Mouse (Mus musculus): Measurements from ENCODE around the gene Ablim1. TPM values are rescaled to one million over a fixed set of nuclear protein-coding genes. Genes with fewer than 3 reads are reported as not detected.
A peak's percentile ranks its signal among the peaks of the same experiment; 100 is the strongest.

The Ablim1 gene
- total RNA-seq, 2 experiments from 2014 or later: 28.9 to 50.3 TPM

DNA sequence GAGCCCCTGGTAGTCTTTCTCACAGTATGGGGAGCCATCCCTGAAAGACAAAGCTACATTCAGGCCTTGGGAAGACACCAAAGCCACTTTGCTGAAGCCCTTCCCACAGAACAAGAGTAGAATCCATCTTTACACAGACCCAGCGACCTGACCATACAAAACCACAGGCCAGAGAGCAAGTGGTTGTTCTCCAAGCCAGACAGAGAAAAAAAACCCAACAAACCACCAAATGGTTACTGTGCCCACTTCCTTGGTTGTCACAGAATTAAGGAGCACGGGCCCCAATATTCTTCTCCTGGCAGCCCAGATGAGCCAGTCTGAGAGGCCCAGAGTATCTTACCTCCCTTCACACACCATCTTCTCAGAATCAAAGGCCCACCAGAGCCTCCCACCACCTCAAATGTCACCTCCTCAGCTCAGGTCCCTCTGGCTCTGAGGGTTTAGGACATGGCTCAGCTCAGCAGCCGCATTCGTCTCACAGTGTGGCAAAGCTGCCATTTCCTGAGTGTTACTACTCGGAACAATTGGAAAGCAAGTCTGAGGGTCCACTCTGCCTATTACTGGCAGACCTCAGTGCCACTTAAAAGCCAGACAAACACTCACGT lies 181.7 kb downstream of the Ablim1 start:
- DNase-seq (ENCODE audit: low spot score in 2 of 2): no peak

DNA sequence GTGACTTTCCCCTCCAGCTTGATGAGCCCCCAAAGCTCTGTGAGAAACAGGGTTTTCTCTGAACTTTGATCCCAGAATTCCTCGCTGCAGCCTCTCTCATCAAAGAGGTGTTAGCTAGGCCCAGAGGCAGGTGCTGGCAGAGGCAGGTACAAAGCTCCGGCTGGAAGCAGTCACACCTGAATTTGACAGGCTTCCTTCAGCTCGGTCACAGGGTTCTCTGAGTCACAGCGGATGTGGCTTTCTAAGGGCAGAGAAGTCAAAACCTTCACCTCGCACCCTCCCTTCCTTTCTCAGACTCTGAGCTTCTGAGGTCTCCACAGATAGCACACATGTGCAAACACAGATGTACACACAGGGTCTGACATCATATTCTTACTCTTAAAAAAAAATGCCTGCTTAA lies 182.4 kb downstream of the Ablim1 start:
- DNase-seq (ENCODE audit: low spot score in 2 of 2): no peak

DNA sequence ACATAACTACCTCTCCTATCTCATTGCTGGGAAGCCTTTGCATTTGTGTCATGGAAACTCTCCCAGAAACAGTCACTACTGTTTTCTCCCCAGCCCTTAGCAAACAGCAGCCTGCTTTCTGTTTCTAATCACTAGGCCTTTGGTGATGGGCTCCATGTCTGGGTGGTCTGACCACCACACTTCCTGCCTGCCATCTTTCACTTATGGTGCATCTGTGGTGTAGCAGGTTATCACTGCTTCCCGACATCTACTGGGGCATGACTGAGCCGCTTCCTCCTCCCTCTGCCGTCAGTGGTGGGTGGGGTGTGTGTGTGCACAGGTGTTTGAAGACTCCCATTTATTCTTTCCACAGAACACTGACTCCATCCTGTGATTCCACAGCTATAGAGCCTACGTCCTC lies 183.4 kb downstream of the Ablim1 start:
- no peak for DNase-seq (ENCODE audit: low spot score in 2 of 2)

DNA sequence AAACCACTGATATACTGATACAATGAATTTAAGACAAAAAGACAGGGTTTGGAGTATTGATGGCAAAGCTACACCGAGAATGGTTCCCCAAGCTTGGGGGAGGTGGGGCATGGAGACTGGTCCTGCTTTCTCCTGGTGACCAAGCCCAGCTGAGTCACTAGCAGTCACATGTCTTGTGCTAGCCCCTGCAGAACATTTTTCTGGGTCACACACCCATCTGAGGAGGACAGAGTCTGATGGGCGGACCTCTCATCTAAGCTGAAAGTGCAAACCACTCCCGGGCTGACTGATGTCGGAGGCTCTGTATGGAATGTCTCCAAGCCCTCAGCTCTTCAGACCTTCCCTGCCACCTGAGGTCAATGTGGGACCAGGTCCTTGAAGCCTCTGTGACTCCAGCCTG lies 184.1 kb downstream of the Ablim1 start:
- DNase-seq (ENCODE audit: low spot score in 2 of 2): no peak

DNA sequence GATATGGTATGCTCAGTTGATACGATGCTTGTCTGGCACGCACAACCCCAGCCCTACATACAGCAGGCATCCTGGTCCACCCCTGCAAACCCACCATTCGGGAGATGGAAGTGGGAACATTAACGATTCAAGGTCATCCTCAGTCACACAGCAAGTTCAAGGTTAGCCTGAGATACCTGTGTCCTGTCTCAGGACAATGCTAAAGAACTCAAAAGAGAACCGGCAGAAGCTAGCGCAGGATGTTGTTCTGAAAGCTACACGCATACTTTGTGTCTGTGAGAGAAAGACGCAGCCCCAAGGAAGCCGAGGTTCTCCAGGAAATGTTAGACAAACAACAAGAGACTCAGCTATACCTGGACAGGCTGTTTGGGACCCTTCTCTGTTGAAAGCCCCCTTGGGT lies 185.0 kb downstream of the Ablim1 start:
- DNase-seq (ENCODE audit: low spot score in 2 of 2): no peak

DNA sequence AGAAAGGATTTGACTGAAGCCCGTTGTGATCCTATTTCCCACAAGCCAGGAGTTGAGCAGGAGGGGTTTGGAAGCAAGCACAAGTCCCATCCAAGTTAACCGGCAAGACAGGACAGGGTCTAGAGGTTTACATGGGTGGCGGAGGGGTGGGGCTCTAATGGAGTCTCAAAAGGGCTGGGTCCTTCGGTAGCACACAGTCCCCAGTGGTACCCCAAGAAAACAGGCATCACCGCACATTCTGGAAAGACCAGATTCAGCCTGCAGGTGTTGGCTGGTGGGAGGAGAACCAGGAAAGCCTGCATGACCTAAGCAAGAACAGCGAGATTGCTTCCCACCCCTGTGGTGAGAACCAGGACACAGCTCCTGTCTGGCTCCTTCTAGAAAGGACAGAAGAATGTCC lies 186.7 kb downstream of the Ablim1 start:
- DNase-seq (ENCODE audit: low spot score in 2 of 2): no peak

DNA sequence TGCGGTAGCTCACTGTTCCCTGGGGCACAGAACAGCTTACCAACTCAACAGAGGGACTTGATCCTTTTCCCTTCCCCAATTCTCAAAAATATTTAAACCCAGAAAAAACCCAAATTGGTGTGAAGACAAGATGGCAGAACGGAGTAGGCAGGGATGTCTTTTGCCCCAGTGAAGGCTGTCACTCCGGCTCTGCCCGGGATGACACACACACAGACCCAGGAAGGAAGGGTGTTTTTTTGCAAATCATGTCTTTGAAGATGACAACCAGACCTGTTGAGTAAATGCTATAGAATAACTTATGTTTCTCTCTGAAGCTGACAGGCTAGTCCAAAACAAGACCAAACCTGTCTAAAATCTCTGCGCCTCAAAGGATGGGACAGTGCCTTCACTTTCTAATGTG lies 187.2 kb downstream of the Ablim1 start:
- no peak for DNase-seq (ENCODE audit: low spot score in 2 of 2)

DNA sequence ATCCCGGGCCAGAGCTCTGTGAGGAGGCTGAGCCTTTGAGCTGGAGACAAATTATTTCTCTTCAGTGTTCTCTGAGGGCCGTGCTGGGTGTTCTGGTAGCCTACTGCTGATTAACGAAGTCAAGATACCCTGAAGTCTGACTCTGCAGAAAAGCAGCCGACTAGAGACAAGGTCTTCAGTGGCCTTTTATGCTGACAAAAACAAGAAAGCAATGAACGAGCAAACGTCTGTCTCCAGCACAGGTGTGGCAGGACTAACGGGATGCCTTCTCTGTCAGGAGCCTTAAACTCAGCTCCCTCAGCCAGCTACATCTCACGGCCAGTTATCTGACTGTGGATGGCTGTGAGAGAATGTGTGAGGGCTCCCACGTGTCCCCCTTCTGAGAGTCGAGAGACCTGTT lies 187.8 kb downstream of the Ablim1 start:
- DNase-seq (ENCODE audit: low spot score in 2 of 2): no peak

DNA sequence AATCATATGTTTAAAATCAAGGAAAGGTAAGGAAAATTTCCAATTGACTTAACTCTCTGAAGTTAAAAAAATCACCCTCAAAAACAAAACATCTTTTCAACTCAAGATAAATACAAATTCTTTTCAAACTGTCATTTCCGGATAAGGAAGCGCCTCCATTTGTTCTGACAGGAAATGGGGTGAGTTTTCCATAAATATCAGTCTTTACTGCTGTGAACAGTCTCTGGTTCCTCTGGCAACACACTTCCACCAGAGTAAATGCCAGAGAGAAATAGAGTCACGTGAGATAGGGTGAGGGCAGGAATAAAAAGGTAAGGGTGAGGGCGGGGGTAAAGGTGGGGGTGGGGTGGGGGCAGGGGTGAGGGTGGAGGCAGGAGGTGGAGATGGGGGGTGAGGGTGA lies 189.8 kb downstream of the Ablim1 start:
- DNase-seq (ENCODE audit: low spot score in 2 of 2): no peak

DNA sequence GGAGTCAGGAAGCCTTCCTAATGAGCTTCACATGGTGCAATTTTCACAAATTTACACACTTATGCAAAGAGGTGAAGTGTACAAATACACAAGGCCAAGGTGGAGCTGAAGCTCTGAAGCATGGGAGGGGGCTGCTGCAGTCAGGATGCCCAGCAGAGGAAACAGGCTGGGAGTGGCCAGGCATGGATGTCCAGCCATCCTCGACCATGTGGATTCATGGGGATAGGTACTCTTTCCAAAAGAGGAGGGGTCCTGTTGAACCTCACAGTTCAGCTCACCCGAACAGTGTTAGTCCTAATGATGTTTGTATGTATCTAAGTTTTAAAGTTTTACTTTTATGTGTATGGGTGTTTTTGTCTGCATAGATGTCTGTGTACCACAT lies 190.6 kb downstream of the Ablim1 start:
- no peak for DNase-seq (ENCODE audit: low spot score in 2 of 2)

DNA sequence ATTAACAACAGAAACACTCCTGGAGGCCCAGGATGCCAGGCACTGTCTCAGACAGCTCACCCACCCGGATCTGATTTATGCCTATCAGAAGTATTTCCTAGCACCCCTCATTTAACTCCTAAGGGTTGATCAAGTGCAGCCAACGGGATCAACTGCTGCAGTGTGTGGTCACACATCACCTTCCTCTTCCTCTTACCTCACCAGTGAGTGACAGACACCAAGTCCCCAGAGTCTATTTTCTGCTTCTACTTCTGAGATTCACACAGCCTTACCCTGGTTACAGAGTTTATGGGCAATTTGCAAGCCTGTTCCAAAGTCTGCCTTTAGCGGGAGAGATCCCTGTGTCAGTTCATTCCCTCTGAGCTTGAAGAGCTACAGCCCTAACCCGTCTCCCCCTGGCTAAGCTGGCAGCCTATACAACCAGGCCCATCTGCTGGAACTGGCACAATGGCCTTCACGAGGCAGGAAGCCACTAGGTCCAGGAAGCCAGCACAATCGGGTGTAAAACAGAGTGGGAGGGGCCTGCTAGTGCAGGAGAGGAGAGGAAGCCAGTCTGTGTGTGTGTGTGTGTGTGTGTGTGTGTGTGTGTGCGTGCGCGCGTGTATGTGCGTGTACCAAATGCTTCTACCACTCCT lies 191.1 kb downstream of the Ablim1 start:
- no peak for DNase-seq (ENCODE audit: low spot score in 2 of 2)

DNA sequence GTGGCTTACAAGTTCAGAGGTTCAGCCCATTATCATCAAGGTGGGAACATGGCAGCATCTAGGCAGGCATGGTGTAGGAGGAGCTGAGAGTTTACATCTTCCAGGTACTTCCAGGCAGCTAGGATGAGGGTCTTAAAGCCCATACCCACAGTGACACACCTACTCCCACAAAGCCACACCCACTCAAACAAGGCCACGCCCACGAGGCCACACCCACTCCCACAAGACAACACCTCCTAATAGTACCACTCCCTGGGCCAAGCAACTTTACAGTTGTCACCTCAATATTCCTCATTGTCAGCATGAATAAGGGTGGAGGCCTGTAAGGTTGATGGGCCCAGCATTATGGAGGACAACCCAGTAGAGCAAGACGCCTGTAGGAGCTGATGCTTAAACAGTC lies 192.5 kb downstream of the Ablim1 start:
- no peak for DNase-seq (ENCODE audit: low spot score in 2 of 2)

DNA sequence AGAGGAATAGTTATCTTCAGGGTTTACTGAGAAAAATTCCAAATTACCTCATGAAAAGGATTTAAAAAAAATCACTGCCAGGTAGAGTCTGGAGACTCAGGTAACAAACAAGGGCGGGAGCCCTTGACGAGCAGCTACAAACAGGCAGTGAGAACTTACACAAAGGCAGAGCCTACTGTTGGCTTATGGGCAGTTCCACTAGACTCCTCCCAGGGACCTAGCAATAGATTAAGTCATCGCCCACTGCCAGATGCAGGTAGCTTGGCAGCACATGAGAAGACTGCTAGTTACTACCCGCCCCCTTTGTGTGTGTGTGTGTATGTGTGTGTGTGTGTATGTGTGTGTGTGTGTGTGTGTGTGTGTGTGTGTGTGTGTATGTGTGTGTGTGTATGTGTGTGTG lies 193.7 kb downstream of the Ablim1 start:
- DNase-seq (ENCODE audit: low spot score in 2 of 2): no peak

DNA sequence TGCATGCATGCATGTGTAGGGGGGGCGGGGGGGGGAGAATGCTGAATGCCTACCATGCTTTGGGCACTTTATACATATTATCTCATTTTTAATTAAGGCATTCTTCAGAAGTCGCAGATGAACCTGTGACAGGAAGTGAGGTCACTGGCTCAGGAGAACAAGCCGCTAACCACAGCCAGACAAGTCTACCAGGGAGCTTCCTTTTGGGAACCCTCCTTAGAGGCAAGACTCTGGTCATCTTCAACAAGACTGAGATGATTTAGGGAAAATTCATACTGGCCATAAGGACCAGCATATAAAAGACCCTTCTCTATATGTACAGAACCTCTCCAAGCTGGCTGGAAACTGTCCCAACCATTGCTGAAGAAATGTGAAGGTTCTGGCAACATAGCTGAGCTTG lies 195.1 kb downstream of the Ablim1 start:
- no peak for DNase-seq (ENCODE audit: low spot score in 2 of 2)

DNA sequence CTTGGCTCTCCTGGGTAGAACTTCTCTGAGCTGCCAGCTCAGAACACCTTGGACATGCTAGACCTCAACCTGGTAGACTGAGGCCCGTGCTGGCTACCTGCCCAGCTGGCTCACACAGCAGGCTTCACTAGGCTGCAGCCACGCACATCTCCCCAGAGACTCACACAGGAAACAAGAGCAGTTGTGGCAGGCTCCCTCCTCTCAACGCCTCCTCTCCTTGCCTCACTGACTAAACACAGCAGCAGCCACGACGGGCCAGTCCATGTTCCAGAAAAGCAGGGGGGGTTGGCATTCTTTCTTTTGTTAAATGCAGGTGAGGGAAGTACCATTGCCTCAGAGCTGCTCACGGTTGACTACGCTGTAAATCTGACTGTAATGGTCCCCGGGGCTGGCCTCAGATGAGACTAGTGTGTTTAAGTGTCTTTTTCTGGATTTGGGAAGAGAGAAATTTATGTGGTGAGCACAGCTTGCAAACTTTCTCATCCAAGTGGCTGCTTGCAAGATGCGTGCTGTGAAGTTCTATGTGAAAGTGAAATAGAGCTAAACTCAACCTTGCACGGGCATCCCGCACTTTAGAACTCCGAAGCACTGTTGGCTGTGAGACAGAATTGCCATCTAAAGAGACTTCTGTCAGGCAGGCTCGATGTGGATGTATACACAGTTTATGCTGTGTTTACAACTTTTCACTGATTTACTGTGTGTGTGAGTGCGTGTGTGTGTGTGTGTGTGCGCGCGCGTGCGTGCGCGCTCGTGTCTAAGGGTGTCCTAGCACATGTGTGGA lies 195.7 kb downstream of the Ablim1 start:
- peak in 1 of 2 experiments; percentile 39 for DNase-seq (ENCODE audit: low spot score in 2 of 2)

DNA sequence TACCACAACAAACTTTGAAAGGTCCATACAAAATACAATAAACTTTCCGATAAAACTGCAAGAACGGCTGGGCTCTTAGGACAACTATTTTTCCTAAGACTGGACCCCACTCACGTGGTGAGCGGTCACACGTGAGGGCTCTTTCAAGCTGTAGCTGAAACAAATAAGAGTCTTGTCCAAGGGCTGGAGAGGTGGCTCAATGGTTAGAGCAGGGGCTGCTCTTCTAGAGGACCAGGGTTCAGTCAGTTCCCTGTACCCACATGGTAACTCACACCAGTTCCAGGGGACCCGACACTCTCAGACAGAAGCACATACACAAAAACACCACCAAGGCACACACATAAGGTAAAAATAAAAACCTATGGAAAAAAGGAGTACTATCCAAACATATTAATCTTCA lies 197.0 kb downstream of the Ablim1 start:
- no peak for DNase-seq (ENCODE audit: low spot score in 2 of 2)

DNA sequence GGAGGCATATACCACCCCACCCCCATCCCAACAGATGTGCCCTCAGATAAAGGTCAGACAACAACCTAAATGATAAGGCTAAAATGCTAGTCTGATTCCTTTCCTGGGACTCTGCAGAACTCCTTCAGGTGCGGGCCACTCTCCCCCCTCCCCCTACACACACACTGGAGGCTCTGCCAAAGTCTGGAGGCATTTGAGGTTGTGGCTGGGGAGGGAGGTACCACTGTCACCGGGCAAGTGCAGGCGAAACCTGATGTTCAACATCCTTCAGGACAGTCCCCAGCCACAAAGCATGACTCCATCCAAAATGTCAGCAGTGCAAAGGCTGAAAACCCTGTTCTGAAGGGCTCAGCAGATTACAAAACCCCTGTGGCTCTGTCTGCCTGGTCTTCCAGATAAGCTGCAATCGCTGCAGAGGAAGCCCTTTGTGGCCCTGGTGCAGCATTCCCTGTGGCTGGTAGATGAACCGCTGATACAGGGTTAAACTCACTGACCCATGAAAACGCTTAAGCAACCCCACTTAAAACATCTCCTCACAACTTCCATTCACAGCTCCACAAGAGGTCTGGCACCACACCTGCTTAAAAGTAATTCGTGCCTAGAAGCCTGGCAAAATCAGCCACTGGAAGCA lies 197.7 kb downstream of the Ablim1 start:
- no peak for DNase-seq (ENCODE audit: low spot score in 2 of 2)

DNA sequence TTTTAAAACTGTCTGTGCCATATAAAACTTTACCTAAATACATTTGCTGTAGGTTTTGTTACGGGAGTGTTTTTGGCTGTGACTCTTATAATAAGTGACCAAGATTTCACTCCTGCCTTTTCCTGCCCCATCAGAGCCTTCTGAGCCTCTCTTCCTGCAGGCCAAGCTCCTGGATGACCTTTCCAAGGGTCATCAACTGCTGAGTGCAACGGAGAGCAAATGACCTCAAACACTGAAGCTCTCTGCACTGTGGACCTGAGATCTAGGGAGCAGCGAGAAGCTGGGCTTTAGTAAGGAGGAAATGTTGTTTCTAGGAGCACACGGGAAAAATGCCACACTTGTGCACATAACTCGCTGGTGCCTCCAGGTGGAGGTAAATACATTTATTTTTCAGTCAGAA lies 199.0 kb downstream of the Ablim1 start:
- no peak for DNase-seq (ENCODE audit: low spot score in 2 of 2)

DNA sequence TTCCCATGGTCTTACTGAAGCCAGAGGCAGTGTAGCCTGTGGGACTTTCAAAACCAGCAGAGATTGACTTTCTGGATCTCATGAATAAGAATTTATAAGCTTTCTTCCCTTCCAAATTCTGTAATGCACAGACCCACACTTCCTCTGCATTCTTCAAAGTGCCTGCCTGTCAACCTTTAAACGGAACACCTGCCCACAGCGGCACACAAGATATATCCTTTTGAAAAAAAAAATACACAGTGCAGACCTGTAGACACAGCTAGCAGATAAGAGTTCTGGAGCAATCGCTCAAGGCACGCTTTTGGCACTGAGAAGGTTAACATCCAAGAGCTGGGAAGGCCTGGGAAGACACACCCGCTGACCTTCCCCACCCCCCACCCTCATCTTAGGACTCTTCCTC lies 199.8 kb downstream of the Ablim1 start:
- DNase-seq (ENCODE audit: low spot score in 2 of 2): no peak

DNA sequence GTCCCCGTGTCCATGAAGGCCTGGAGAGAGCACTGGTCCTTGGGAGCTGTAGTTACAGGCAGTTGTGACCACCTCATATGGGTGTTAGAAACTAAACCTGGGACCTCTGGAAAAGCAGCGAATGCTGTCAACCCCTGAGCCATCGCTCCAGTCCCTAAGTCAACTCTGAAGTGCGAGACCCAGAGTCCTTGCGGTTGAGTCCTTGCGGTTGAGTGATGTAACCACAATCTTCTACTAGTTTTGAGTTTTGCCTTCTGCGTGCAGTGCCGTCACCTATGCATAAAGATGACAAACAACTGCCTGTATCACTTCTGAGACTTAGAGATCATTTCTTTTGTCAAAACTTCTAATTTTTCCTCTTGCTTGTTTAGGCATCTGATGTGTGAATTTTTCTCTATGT lies 200.7 kb downstream of the Ablim1 start:
- no peak for DNase-seq (ENCODE audit: low spot score in 2 of 2)

DNA sequence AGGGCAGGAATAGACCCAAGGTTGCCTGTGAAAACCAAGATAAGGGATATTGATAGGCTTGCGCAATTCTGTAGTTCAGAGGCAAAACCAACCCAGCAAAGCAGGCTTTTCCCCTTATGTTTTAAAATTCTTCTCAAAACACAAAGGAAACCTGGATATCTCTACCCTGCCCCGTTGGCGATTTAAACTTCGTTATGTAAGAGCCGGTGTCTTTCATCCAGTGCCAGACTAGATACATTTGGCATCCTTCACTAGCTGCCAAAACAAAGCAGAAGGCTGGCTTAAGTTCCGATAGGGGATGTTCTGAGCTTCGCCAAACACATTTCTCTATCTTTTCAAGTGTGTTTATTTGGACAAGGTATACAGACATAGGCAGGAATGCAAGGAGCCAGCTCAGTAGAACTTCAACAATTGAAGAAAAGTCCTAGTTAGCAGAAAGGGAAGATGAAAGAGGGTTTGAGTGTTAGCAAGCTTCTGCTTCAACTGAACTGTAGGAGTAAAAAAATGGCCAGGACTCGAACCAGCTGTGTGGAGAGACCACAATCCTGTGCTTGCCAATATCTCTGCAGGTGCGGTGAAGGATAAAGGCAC lies 201.8 kb downstream of the Ablim1 start:
- peak in 1 of 2 experiments; percentile 13 for DNase-seq (ENCODE audit: low spot score in 2 of 2)

Measured in adrenal gland, adult 18-20 months (tissue).